Mouse (Mus musculus): Measurements from ENCODE around the gene Pyroxd1.
A peak's percentile ranks its signal among the peaks of the same experiment; 100 is the strongest.
"Not testable (repeated sequence)": the region's sequence is repeated elsewhere in the genome, so short reads cannot be mapped to it uniquely, and the experiment has no call there.

Gene Pyroxd1

DNA sequence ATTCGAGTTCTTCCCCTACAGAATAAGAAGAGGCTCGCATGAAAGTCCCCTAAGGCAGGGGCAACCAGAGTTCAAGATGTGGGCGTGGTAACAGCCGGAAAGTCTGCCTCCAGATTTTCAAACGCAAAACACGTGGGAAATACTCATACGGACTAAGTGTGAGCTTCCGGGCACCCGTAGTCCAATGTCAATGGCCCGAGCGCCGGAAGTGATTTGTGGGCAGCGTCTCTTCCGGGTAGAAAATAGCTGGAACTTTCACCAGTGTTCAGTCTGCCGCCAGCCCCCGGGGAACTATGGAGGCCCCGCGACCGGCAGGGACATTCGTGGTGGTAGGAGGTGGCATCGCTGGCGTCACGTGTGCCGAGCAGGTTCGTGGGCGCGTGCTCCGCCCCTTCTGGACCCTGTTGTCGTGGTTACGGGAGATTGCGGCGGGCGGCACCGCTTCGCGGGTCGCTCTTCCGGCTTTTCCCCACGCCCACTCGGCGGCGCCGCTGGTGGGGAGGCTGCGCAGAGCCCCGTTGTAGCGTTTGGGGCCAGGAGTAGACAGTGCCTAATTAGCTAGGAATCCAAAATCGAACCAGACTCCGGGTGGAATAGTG is at the start of gene Pyroxd1:
TSS of gene Pyroxd1 (plus strand) at position 215 of the 599 bp plus-strand sequence.
- peak; percentile 79 for DNase-seq (ENCODE audit: low spot score)

DNA sequence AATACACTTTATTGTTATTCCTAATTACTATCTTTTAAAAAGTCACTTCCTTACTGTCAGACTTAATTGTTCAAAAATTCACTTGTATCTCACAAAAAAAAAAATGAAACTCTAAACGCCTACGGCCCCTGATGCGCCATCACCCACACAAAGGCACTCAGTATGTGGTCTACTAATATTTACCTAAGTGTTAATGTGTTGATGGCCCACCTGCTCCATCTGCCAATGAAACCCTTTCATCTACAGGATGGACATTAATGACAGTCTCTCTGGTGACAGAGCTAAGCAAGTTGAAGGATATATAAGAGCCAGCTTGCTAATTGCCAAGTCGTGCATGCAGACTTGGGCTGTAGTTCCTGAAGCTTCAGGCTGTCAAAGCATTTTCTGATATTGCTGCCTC is 47.4 kb upstream of the Pyroxd1 start, which contains the start of gene Iapp:
TSS of gene Iapp (plus strand) at position 326 of the 400 bp plus-strand sequence.
- no peak for DNase-seq (ENCODE audit: low spot score)

DNA sequence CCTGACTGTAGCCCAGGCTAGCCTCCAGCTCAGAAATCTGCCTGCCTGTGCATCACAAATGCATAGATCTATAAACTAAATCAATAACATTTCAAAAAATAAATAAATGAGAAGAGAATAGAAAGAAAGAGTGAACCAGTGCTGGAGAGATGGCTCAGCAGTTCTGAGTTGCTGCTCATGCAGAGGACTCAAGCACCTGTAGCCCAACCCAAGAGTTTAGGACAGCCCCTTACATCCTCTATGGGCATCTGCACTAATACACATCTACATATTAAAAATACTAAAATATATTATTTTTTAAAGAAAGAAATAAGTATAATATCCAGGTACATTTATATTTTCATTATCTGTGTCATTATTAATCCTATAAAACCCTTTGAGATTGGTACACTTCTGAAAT is 40.4 kb upstream of the Pyroxd1 start:
- no peak for DNase-seq (ENCODE audit: low spot score)

DNA sequence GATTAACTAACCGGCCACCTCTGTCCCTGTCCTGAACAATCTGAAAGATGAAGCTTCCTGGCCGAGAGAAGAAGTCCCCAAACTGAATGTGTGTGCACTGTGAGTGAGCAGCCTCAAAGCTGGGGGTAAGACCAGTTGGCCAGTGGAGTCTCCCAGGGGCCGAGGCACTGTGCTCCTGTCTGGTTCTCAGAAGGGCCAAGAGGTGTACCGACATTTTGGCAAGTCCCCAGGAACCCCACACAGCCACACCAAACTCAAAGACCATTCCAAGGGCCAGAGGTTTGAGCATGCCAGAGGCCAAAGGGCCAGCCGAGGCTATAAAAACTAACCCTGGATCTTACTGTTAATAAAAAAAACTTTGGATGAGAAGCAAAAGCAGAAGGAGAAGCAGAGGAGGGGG is 31.2 kb upstream of the Pyroxd1 start:
- no peak for DNase-seq (ENCODE audit: low spot score)

DNA sequence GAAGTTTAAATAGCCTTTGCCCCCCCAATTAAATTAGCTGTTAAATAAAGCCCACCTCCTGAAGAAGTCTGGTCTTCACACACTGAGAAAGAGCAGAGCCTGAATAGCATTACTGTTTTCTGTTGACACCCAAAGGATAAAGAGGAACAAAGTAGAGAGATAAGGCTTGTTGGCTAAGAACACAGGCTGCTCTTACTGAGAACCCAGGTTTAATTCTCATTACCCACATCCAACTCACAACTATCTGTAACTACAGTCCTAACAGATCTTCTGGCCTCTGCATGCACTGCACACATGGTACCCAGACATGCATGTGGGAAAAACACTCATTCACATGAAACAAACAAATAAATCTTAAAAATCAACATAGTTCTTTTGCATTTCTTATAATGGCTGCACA is 28.3 kb upstream of the Pyroxd1 start:
- DNase-seq (ENCODE audit: low spot score): no peak

DNA sequence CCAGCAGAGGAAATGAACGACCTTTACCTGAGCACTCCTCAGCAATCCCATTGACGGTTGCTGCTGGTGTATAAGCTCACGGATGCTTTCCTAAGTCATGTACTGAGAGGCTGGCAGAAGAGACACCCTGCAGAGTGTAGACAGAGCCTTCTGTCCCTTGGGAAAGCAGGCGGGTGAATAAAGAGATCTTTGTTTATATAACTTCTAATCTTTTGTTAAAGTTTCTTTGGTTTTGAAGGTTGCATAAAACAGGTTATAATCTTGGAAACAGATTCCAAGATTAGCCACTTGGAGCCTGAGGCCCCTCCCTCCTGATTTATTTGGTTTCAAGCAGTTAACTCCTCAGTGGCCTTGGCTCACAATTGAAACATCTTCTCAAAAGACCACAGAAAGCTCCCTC is 22.6 kb upstream of the Pyroxd1 start, which contains the start of gene Slco1a5:
TSS of gene Slco1a5 (minus strand) at position 101 of the 400 bp plus-strand sequence.
- no peak for DNase-seq (ENCODE audit: low spot score)

DNA sequence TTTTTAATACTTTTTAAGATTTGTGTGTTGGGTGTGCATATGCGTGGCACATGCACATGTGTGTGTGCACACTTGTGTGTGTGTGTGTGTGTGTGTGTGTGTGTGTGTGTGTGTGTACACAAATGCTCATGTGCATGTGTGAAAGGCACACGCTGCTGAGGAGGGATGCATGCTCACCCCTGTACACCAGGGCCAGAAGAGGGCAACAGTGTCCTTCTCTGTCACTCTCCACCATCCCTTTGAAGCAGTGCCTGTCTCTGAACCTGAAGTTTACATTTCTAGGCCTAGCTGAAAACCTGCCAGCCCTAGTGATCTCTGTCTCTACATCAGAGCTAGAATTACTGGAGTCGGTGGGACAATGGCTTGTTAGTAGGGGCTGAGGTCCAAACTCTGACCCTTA is 18.9 kb upstream of the Pyroxd1 start:
- DNase-seq (ENCODE audit: low spot score): no peak

DNA sequence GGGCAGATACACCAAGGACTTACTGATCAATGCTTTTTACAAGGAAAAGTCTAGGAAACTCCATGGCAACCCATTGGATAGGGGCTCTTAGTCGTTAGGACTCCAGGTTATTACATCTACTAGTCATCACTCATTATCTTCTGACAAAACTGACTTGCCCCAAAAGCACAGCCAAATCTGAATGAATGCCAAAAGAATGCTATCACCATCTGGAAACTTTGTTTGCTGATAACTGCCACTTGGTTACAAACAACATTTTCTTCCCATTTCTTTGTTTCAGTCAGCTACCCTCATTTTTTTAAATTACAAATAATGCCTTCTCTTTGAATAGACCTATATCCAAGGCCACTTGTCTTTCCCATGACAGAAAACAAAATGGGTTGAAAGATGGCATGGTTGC is 16.3 kb upstream of the Pyroxd1 start:
- DNase-seq (ENCODE audit: low spot score): no peak

DNA sequence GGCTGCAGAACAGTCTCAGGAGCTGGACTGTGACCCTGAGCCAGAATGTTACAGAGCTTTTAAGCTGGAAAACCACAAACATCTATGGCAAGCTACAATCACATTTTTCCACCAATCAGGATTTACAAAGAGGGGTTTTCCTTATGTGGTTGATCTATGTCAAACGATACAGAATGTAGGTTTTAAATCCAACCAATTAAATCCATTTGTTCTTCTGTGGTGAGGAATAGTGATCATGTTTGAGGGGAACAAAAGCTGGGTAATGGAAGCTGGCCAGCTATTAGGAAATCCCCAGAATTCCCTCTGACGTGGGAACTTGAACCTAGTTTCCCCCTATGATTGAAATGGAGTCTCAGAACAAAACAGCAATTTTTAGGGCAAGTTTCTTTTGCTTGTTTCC is 6.5 kb upstream of the Pyroxd1 start:
- DNase-seq (ENCODE audit: low spot score): no peak

DNA sequence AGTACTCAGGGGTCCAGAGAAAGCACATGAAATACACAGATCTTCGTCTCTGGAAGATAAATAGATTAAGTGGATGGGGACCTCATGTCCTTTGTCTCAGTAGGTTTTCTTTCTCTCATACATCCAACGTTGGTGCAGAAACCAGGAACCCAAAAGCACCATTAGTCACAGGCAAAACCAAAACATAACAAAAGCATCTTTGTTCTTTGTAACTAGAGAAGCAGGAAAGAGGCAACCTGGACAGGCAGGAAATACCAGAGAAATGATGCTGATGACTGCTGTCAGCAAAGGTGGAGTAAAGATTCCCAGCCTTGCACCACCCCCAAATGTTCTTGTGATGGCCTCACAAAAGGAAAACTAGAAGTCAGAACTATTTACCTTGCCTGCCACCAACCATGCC is 5.9 kb upstream of the Pyroxd1 start:
- no peak for DNase-seq (ENCODE audit: low spot score)

DNA sequence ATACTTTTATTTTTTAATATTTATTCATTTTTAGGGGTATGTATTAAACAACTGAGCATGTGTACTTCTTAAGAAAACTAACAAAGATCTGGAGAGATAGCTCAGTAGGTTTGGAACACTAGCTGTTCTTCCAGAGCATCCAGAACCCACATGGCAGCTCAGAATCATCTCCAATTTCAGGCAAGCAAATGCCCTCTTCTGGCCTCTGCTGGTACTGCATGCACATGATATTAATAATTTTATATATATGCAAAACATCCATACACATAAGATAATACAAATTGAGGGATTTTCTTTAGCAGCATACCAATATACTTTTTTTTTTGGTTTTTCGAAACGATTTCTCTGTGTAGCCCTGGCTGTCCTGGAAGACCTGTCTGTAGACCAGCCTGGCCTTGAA is 1.9 kb upstream of the Pyroxd1 start:
- DNase-seq (ENCODE audit: low spot score): peak; percentile 52

DNA sequence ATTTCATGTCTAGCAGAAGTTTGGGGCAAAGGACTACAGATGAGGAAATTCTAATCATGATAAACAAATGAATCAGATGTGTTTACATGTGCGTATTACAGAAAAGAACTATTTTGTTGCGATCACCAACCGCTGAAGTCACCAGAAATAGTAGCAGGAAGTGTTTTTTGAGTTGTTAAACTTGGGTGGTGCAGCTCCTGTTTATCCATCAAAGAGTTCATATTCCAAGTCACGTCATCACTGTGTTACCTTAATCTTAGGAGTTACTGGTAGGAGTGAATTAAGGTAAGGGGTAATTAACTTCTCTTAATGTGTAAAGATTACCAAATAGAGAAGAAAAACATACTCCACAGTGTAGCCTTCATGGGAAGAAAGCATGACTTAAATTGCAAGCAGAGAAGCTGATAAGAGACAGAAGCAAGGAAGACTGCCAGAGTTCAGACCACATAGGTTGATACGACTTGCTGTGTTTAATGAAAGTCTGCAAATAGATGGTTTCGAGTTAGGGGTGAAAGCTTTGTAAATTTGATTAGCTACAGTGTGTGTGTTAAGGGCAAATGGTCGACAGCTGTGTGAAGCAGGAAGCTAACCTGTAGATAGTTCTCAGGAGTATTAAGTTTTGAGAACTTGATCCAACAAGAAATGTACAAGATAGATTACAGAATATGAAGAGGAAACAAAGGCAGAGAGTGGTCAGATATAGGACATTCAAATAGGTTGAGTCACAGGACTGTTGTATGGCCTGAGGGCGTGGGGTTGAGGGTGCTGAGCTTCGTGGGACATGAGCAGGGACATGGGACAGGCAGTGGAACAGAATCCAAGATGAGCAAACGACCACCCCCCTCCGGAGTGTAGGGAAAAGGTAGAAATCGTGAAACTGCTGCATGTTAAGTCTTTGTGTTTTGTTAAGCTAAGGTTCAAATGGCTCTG is 992 bp downstream of the Pyroxd1 start:
- no peak for DNase-seq (ENCODE audit: low spot score)

DNA sequence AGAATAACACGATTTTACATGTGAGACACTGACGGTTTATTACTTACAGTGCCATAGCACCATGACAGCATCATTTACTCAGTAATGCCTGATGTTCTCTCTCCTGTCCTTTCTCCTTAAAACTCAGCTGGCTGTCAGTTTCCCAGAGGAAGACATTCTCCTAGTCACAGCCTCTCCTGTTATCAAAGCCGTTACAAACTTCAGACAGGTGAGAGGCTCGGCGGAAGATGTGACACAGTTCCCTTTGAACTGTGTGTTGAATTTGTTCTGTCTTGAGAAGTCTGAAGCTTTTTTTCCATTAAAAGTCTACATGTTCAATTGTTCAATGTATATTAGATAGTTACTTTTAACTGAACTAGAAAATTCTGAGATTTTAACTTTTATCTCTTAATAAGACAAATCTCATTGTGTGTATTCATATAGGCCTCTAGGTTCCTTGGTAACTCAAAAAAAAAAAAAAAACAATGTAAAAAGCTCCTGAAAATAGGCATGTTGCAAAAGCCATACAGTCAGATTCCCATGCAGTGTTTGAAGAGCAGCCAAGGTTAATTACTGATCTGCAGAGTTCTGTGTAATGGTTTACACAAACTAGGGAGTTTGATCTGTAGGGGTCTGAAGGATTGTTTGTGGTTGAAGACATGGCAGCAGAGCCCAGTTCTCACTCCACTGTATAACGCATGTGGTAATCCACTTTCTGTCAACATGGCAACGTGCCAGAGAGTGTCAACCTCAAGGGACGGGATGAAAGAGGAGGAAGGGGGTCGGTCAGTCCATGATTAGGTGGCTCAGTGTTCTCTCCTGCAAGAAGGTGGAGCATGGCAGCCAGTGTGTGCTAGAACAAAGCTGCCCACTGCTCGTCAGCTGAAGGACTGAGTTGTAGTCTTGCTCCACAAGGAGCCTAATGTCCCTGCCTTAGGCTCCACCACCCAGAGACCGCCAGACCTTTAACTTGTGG is 2.3 kb downstream of the Pyroxd1 start:
- no peak for DNase-seq (ENCODE audit: low spot score)

DNA sequence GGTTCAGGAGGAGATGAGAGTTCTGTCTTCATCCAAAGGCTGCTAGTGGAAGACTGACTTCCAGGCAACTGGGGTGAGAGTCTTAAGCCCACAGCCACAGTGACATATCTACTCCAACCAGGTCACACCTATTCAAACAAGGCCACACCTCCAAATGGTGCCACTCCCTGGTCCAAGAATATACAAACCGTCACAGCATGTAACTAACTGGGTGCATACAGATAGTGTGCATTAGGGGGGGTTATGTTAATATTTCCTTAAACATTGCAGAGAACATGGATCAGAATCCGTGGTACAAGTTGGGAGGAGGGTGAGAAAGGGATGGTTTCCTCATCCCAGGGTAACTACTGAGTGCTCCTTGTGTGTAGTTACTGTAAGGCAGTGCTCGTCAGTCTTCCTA is 6.6 kb downstream of the Pyroxd1 start:
- DNase-seq (ENCODE audit: low spot score): not testable (repeated sequence)

DNA sequence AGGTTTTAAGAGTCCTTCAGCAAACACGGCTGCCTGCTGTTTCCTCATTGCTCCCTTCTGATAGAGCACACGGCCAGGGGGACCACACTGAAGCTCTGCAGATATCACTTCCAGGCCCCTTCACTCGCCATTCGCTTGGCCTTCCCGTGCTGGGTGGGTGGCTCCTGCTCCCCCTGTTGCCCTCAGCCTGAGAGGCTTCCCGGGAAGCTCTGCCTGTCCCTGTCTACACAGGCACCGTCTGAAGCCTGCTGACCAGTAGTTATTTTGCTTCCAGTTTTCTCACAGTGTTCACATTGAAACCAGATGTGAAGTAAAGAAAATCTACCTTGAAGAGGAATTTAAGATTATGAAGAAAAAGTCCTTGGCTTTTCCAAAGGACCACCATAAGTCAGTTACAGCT is 11.7 kb downstream of the Pyroxd1 start:
- no peak for DNase-seq (ENCODE audit: low spot score)

DNA sequence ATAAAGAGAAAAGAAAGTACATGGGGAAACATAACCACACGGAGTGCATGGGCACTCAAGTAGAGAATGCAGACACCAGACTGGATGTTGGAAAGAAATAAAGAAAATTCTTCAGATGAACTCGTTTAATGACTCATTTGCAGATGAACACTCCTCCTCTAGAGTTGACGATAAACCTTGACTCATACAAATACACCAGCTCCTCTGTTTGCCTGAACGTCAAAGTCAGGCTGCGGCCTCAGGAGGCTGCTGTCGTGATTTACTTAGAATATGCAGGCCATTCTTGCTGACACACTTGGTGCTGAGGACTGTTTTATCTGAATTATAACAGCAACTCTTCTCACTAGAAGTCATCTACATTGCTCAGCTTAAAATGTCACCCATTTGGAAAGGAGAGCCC is 16.6 kb downstream of the Pyroxd1 start:
- DNase-seq (ENCODE audit: low spot score): no peak

DNA sequence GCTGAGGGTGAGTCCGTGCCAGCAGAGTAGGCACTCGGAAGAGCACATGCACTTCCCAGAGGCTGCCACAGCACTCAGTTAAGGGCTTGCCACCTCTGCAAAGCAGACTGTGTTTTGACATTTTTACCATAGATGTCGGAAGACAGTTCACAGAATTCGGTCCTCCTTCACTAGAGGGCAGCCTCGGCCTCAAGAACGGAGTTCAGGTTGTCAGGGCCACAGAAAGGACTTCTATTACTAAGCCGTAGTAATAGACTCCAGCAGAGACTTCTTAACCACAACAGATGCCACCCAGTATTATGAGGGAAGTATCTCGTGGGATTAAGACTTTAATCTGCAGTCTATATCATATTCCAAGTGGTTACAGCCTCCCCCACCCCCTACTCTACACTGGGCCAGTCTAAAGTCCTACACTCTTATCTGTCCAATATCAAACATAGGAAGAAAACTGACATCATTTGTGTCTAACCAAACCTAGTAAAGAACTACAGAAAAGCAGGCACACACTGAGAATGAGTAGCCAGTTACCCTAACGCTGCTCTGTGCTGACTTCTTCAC is 17.6 kb downstream of the Pyroxd1 start:
- no peak for DNase-seq (ENCODE audit: low spot score)

DNA sequence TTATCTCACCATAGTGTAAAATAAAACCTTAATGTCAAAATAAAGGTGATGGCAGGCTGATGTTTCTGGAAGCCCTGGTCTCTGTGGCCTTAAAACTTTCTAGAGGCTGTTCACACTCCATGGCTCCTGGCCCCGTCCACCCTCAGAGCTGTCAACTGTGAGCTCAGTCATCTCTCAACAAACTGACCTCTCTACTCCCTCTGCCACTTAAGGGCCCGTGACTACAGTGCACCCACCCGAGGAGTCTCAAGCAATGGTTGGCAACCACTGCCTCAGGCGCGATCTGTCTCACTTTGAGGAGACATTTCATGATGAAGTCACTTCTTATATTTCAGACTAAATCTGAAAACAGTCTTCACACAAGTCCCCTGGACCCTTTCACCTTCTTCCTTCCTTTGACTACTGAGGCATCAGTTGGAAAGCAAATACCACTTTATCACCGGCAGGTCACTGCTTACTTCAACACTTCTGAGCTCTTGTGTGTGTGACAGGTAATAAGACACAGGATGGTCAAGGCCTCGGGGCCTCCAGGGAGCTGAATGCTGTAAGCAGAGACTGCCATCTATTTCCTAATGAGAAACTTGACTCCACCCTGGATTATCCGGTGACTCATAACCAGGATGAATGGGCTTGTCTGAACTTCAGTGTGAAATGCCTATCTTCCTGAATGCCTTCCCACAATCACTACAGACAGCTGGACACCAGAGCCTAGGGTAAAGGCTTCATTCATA is 20.5 kb downstream of the Pyroxd1 start:
- DNase-seq (ENCODE audit: low spot score): no peak

DNA sequence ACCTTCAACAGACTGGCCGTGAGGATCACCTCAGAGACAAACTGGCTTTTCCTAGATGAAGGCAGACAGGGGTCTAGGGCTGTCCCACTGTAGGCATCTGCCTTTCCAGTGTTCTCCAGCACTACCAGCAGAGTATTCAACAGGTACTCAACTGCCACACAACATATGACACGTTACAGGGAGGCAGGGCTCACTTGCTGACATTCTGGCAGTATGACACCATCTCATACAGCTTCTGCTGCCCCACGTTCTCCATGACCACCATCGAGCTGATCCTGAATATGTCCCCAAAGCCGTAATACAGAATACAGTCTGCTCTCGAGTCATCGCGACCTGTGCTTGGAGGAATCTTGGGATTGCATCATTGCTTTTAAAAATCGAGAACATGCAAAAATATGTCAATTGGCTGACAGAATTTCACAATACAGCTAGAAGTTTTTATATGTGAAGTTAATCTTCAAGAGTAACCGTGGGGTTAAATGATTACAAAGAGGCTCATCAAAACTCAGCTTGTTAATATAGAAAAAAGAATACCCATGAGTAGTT is 21.1 kb downstream of the Pyroxd1 start:
- no peak for DNase-seq (ENCODE audit: low spot score)

DNA sequence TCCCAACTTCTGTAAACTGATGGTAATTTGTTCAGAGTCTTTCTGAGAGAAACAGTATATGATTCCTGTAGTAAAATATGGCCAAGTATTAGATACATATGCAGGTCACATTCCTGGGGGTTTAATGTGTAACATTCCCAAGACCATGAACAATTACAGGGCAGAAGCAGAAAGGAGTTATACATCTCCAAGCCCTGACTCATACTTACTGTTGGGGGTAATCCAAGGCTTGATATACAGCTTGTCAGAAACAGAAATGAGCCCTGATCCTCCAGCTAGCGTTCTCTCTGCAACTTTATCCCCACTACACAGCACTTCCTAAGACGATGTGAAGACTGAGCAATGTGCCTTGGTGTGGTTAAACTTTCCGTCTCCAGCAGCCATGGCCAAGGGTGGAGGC is 22.1 kb downstream of the Pyroxd1 start:
- DNase-seq (ENCODE audit: low spot score): no peak

DNA sequence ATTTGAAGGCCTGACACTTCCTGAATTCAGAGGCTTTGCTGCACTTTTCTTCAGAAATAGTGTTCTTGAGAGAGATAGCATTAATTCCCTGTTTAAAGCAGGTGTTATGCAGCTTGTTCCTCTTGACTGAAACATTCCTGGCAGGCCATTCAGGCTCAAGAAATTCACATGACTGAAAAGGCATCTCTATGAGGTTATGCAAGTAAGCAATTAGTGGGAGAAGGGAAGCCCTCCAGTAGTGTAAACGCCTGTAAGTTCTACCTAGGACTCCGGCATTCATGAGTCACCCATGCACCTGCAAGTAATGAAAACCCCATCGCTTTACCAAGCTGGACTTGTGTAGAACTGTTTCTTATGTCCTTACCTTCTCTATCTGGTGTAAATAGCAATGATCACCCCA is 24.1 kb downstream of the Pyroxd1 start:
- DNase-seq (ENCODE audit: low spot score): no peak
